Mouse (Mus musculus) brain, embryonic 18.5 days (tissue): Measurements from ENCODE around the gene Hivep1.

Source experiments
- DNase-seq: peaks from one replicate; pipeline ENCODE4 v3.0.0-alpha.2; 2012; ENCODE audit warnings: low read depth, low spot score

The Hivep1 gene

GRCm38 (mm10) chr13:42051961-42052695 is at the start of gene Hivep1:
Hivep1 (plus strand) TSS chr13:42052021.
- peak; percentile 30 for DNase-seq

DNA sequence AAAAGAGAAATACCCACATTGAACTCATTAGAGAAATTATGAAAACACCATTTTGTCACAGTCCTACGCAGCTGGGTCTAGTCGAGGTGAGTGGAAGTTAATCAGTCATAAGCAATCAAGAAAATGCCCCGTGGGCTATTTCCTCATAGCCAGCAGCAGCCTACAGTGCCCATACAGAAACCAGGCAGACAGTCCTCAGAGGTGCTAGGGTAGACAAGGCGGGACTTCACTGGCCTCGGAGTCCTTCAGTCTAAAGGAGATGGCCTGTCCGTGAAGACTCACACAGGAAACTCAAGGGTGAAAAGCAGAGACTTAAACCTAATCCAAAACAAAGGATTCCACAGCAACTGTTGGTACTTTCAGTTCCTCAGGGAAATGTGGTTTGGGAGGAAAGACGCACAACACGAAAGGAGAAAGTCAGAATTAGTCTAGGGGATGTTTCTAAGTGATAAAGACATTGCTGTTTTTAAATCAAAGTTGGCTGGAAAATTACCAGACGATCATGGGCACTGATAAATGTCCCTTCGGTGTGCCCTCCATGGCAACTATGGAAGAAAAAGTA is 36.3 kb upstream of the Hivep1 start:
- no peak for DNase-seq

DNA sequence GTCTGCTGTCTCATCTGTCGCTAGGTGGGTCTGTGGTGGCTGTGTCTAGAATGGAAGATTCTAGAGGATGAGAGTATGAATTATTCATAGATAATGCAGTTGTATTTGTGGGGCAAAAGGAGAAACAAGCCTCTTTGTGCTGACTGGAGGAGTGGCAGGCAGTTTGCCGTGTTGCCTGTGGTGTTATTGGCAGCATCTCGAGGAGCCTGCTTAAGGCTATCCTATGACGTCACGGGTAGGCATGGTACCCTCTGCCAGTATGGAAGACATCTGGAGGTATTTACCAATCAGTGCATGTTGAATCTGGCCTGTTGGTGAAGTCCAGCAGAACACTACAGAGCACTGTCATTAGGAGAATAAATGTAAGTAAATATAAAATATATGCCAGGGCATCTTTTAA is 35.6 kb upstream of the Hivep1 start:
- DNase-seq: no peak

DNA sequence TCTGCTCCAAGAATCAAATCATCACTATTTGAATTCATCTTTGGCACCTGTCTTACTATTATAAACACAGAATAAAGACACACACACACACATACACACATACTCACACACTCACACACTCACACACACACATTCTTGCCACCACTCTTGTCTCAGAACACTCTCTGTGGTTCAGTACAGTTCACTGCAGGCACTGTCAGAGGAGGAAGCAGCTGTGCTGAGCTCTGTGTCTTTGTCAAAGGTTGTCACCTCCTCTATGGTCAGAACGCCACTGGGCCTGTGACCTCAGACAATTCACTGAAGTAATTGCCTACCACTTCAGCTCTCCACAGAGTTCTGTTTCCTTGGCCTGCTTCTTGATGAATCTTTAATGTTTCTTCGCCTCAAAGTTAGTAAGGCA is 33.5 kb upstream of the Hivep1 start:
- no peak for DNase-seq

DNA sequence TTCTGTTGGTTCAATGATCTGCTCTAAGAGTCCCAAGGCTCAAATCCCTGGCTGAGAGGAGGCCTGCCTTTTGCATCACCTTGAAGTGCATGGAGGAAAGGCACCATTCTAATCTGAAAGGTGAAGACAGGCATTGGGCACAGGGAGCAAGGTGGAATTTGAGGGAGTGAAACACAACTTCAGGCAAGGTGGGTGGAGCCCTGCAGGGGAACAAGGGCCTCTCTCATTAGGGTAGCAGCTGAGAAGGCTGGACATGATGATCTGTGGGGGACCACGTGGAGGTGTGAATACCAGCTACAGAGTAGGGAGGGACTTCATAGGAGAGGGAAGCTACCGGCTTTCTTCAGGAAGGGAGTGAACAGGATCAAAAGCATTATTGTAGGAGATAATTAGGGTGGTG is 10.6 kb upstream of the Hivep1 start:
- DNase-seq: no peak

DNA sequence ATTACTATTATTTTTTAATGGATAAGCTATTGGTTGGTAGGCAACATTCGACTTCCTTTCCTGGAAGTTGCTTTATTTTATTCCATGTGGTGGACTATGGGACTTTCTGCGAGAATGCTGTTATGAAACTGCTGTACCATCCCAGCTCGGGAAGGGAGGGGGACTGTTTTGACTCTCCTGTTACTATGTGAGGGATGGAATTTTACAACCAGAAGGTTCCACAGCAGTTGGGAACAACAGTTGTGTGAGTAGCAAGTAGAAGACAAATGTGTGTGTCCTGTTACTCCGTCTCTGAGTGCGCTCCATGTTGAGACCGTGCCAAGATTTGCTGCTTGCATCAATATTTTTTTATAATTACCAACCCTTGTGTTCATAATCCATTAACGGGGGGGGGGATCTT is 8.4 kb upstream of the Hivep1 start:
- no peak for DNase-seq

- peak; percentile 14 for DNase-seq
These were observed 2.6 kb upstream of the Hivep1 start for GRCm38 (mm10) chr13:42048991-42049773.

DNA sequence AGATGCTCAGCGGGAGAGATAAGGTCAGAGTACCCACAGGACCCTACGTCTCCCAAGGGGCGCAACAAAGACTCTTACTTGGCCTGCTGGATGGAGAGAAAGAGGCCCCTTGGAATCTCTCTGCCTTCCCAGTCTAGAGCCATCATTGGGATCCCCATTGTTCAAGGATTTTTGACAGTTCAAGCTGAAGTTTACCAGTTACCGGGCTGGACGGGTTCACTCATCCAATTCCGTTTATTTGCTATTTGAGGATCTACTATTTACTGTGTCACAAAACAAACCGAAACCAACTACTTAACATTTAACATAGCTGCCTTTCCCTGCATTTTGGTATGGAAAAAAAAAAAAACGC is 2.1 kb upstream of the Hivep1 start:
- no peak for DNase-seq

DNA sequence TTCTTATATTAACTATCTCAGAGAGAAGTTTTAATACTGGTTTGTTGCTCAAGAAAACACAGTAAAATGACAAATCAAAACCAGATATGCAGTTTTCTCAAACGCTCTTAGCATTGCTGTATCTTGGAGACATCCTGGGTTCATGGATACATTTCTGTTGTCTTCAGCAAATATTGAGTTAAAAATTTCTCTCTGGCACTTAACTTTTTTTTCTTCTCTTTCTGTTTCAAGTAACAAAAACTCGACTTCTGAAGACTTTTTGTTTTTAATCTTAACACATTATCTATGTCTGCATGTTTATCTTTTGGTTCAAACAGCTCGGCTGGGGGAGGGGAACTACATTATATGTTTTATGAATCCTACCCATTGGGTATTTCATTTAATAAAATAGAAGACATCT is 1.7 kb upstream of the Hivep1 start:
- no peak for DNase-seq

DNA sequence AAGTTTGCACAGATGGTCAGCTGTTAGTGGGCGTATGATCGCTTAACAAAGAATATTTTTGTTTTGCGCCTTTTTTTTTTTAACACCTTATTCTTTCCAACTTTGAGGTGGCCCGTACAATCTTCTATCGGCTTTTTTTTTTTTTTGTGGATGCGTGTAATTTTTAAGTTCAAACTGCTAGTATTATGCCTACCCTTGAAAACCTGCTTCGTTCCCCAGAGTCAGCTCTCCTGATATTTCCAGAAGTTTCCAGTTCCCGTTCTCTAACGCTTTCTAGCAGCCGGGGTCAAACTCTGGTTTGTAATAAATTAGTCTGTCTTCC is 980 bp upstream of the Hivep1 start:
- DNase-seq: no peak

DNA sequence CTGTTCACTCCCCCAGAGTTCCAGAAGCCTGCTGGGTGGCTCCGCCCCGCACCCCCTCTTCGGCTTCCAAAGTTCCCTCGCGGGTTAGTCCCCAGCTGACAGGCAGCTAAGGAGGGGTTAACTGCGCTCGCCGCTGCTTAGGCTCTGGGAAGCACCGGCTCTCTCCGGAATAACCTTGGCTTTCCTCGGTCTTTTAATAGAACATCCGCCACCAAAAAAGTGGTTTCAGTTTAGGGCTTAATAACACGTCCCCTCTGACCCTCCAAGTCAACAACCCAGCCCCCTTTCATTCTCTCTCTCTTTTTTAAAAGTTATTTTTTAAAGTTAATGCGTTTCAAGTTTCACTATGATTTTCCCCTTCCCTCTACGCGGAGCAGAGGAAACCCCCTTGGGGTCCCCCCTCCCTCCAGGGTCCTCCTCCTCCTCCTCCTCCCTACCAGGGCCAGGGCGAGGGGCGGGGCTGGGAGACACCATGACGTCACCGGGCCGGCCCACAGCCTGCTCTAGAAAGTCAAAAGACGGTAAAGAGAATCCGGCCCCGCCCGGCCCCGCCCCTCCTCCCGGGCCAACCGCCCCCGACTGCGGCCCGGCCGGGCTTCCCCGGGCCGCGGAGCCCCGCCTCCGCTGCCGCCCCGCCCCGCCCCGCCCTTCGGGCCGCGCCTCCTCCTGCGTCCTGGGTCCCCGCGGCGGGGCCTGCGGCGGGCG is 467 bp upstream of the Hivep1 start:
- DNase-seq: peak; percentile 85

GRCm38 (mm10) chr13:42052696-42053541 is 1.1 kb downstream of the Hivep1 start:
- DNase-seq: peak; percentile 76

GRCm38 (mm10) chr13:42053656-42054055 is 1.8 kb downstream of the Hivep1 start:
- no peak for DNase-seq

DNA sequence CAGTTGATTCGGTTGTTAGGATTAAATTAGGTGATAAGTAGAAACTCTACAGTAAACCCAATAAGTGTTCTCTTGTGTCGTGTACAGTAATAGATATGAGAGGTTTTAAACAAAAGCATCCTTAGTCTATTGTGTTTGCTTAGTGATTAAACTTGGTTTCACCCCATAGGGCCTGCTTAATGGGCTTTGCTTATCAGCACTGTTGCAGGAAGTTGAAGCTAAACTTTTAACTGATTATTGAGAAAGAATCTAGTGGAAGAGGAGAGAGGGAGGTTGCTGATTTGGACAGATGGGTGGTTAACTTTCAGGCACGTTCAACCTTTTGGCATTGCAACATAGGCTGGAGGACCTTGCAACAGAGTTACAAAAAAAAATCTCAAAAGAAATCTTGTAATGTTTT is 2.3 kb downstream of the Hivep1 start:
- DNase-seq: no peak

DNA sequence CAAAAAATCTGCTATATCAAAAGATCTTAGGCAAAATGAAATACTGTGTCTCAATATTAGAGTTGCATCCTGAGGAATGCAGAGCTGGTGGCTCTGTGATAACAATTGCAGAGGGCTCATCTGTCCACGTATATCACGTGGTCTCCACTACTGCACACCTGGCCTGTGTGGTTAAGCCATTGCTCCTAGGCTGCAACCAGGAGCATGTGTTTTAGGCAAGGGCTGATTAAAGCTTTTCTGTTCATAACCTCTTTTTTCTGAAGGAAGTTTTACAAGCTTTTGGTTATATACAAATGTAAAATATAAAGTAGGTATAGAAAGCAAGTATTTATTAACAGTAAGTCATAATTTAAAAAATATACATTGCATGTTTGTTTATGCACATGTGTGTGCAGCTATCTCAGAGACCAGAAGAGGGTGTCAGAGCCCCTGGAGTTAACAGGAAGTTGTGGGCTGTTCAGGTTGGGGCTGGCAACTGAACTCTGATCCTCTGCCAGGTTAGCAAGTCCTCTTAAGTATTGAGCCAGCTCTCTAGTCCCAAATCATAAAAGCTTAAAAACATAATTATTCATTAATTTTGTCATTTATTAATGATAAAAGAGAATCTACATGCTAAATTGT is 5.0 kb downstream of the Hivep1 start:
- no peak for DNase-seq

DNA sequence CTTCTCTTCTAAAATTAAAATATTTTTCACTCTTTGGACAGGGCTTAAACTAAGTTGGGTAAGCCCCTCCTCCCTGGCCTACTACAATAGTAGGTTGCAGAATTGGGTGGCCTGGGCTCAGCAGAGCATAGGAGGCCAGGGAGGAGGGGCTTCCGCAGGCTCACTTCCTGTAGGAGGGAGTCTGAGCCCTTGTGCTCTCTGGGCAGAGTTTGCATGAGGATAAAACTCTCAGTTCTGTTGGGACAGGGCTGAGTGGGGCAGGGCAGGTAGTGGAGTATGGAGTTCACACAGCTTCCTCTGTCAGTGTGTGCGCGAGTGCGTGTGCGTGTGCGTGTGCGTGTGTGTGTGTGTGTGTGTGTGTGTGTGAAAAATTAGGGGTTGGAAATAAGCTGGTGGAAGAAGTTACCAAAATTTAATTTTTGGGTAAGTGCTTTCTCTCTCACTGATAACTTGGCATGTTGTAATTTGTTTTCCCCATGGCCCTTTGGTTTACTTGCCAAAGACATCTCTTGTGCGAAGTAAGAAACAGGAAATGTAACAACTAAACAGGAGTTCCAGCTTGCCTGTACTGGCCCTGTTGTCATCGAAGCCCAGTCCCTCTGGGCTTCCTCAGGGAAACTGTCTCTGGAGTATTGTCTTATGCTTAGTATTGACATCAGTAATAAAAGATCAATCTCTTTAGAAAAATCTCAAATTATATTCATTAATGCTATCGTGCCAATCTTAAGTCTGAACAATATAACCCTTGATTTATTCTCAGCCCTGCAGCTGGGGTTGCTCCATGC is 9.2 kb downstream of the Hivep1 start:
- DNase-seq: no peak

GRCm38 (mm10) chr13:42064257-42064656 is 12.4 kb downstream of the Hivep1 start:
- DNase-seq: no peak

DNA sequence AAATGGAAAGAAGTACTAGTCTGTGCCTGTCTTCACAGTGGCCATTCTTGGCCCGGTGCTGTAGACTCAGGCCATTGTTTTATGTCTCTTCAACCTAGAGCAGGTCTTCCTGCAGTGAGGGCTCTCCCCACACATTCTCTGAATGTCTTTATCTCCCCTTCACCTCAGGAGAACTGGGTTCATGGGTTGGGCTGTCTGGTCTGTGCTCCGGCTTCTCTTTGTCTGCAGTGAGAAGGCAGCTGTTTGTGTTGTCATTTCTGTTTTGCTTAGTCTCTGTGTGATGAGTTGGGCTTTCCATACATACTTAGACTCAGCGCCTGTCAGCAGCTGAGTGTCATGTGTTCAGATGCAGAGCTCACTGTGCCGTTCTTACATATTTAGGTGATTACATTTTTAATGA is 18.4 kb downstream of the Hivep1 start:
- no peak for DNase-seq

DNA sequence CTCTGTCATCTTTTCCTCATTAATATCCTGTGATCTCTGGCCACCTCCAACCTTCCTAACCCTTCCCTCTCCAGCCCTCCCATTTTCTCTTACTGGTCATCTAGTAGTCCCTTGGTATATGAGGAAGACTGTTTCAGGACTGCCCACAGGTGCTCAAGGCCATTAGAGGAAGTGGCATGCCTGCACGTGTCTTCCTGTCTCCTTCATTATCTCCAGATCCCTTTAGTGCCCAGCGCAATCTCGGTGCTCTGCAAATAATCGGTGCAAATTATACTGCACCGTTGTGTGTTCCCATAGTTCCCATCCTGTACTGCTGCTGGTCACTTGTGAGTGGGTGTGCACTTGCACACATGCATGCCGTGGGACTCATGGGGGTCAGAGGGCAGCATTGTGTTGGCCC is 19.2 kb downstream of the Hivep1 start:
- no peak for DNase-seq

- DNase-seq: no peak
These were observed 21.5 kb downstream of the Hivep1 start for GRCm38 (mm10) chr13:42073285-42073684.
